Mouse (Mus musculus) midbrain, embryonic 16.5 days (tissue): ENCODE data around the gene Zbtb48. TPM values are rescaled to one million over a fixed set of nuclear protein-coding genes. Genes with fewer than 3 reads are reported as not detected.
A peak's percentile ranks its signal among the peaks of the same experiment; 100 is the strongest.

Experiments used
- ATAC-seq: fragments of 200-750 bp; cut with Nextera tagmentation; 2 replicates; pipeline ENCODE4 v1.8.0; 2017; ENCODE audit warnings: moderate TSS enrichment
- H3K27ac ChIP-seq: fragments of 300-500 bp; sonication (generic); 2 replicates; pipeline ENCODE4 v1.5.1; 2014; ENCODE audit warnings: mild to moderate bottlenecking, low read length, mixed read lengths
- H3K27me3 ChIP-seq: fragments of 300-500 bp; sonication (generic); 2 replicates; pipeline ENCODE4 v1.6.1; 2014; ENCODE audit warnings: low read depth, low read length, mixed read lengths; ENCODE audit not compliant: control insufficient read depth, insufficient read depth
- H3K36me3 ChIP-seq: fragments of 300-500 bp; sonication (generic); 2 replicates; pipeline ENCODE4 v1.6.1; 2014; ENCODE audit warnings: mild to moderate bottlenecking, low read length, moderate library complexity, mixed read lengths; ENCODE audit not compliant: control insufficient read depth, insufficient read depth
- H3K4me1 ChIP-seq: fragments of 300-500 bp; sonication (generic); 2 replicates; pipeline ENCODE4 v1.6.1; 2014; ENCODE audit warnings: mild to moderate bottlenecking, low read length, mixed read lengths; ENCODE audit not compliant: control insufficient read depth, insufficient read depth
- H3K4me2 ChIP-seq: fragments of 300-500 bp; sonication (generic); 2 replicates; pipeline ENCODE4 v1.6.1; 2014; ENCODE audit warnings: mild to moderate bottlenecking, low read length, mixed read lengths
- H3K4me3 ChIP-seq: fragments of 300-500 bp; sonication (generic); 2 replicates; pipeline ENCODE4 v1.5.1; 2014; ENCODE audit warnings: low read depth, mild to moderate bottlenecking, low read length, moderate library complexity, mixed read lengths
- H3K9ac ChIP-seq: fragments of 300-500 bp; sonication (generic); 2 replicates; pipeline ENCODE4 v1.6.1; 2014; ENCODE audit warnings: low read depth, low read length, mixed read lengths
- H3K9me3 ChIP-seq: fragments of 300-500 bp; sonication (generic); replicated peaks from 2 replicates; pipeline ENCODE4 v1.6.1; 2014; ENCODE audit warnings: mild to moderate bottlenecking, low read length, mixed read lengths; ENCODE audit not compliant: control insufficient read depth, poor library complexity, severe bottlenecking
- whole genome bisulfite sequencing: fragments of 180-500 bp; shearing (Covaris S2); extraction: QIAGEN DNeasy Blood & Tissue Kit; methylation state at CpG from one replicate; pipeline ENCODE4 v1.1.7; 2014; 5-methylcytosine and 5-hydroxymethylcytosine counted together
- polyA plus RNA-seq: library from polyadenylated mRNA; unstranded; fragments of >200 nt; fragmentation: Nextera tagmentation; extraction: Ambion mirVana; gene quantifications from 2 replicates; pipeline ENCODE4 v1.2.1, GENCODE M21; 2015

The Zbtb48 gene
- polyA plus RNA-seq, result 19.3 and 21.5 TPM in 2 replicates

- Histone ChIP-seq H3K4me2 (peak within 1 kb of the TSS; percentile 99), H3K27me3 (no peaks in the 10 kb centered on the region), H3K9ac (peak within 1 kb of the TSS; percentile 84), H3K4me1 (peaks cover 49% of the 10 kb centered on the region), H3K36me3 (peaks cover 8% of the 10 kb centered on the region; the same call in 1 of the 2 replicates), H3K27ac (peak within 1 kb of the TSS; percentile 79), H3K9me3 (no peaks in the 10 kb centered on the region), H3K4me3 (peak within 1 kb of the TSS; percentile 80)
- ATAC-seq, result peak; percentile 98
- WGBS, result 0% methylated on average over 34 of the region's 35 CpGs
Measured at GRCm38 (mm10) chr4:152027524-152027923, at the start of gene Zbtb48. Zbtb48 (minus strand) TSS chr4:152027671.

- Histone ChIP-seq H3K4me2 (no peak overlapping the region), H3K4me1 (0 out of 2 replicates have a peak, but pooled peaks cover under 1% of the 10 kb centered on the region), H3K27ac (no peak overlapping the region), H3K4me3 (no peak overlapping the region), H3K27me3 (no peaks in the 10 kb centered on the region), H3K9ac (no peak overlapping the region), H3K36me3 (no peaks in the 10 kb centered on the region), H3K9me3 (no peaks in the 10 kb centered on the region)
- no peak for ATAC-seq
- WGBS, result 91% methylated on average over 9 of the region's 9 CpGs
Measured at GRCm38 (mm10) chr4:152077191-152077590, 49.7 kb upstream of the Zbtb48 start.

- H3K27me3 ChIP-seq, result no peaks in the 10 kb centered on the region
- H3K4me3 ChIP-seq, result no peak overlapping the region
- 84% methylated on average over 9 of the region's 9 CpGs for WGBS
- H3K4me1 ChIP-seq, result 0 out of 2 replicates have a peak, but pooled peaks cover 3% of the 10 kb centered on the region
- no peaks in the 10 kb centered on the region for H3K9me3 ChIP-seq
- ATAC-seq, result no peak
- H3K4me2 ChIP-seq, result no peak overlapping the region
- H3K36me3 ChIP-seq, result no peaks in the 10 kb centered on the region
- no peak overlapping the region for H3K9ac ChIP-seq
- no peak overlapping the region for H3K27ac ChIP-seq
Measured at GRCm38 (mm10) chr4:152074548-152074947, 47.1 kb upstream of the Zbtb48 start.

DNA sequence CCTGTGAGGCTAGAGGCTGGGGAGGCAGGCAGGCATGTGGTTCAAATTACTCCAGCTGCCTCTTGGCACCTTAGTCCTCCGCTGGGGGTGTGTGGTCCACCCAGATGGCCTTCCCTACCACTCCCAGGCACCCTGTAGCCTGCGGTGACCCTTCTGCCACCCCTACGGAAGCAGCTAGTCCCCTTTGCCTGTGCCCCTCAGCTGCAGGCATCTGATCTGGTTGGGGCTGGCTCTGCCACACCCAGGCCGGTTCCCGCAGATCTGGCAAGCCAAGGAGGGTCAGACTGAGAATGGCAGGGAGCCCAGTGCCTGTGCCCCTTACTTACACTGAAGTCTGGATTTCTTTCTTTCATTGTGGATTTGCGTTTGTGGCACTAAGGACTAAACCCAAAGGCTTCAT lies 46.2 kb upstream of the Zbtb48 start:
- Histone ChIP-seq H3K4me2 (no peak overlapping the region), H3K4me1 (0 out of 2 replicates have a peak, but pooled peaks cover 3% of the 10 kb centered on the region), H3K27ac (no peak overlapping the region), H3K27me3 (no peaks in the 10 kb centered on the region), H3K36me3 (no peaks in the 10 kb centered on the region), H3K9ac (no peak overlapping the region), H3K9me3 (no peaks in the 10 kb centered on the region), H3K4me3 (no peak overlapping the region)
- ATAC-seq, result no peak
- 86% methylated on average over 6 of the region's 6 CpGs for WGBS

- H3K4me1 ChIP-seq, result 0 out of 2 replicates have a peak, but pooled peaks cover 3% of the 10 kb centered on the region
- no peaks in the 10 kb centered on the region for H3K9me3 ChIP-seq
- no peak overlapping the region for H3K9ac ChIP-seq
- H3K27me3 ChIP-seq, result no peaks in the 10 kb centered on the region
- no peak overlapping the region for H3K4me2 ChIP-seq
- 53% methylated on average over 10 of the region's 10 CpGs for WGBS
- no peak overlapping the region for H3K4me3 ChIP-seq
- ATAC-seq, result no peak
- no peaks in the 10 kb centered on the region for H3K36me3 ChIP-seq
- H3K27ac ChIP-seq, result no peak overlapping the region
Measured at GRCm38 (mm10) chr4:152072655-152073054, 45.2 kb upstream of the Zbtb48 start.

- no peak for ATAC-seq
- WGBS, result 58% methylated on average over 10 of the region's 10 CpGs
- H3K9me3 ChIP-seq, result no peaks in the 10 kb centered on the region
- H3K9ac ChIP-seq, result no peak within 1 kb of the TSS
- no peak within 1 kb of the TSS for H3K4me2 ChIP-seq
- no peaks in the 10 kb centered on the region for H3K36me3 ChIP-seq
- H3K27me3 ChIP-seq, result no peaks in the 10 kb centered on the region
- no peak within 1 kb of the TSS for H3K4me3 ChIP-seq
- H3K4me1 ChIP-seq, result 0 out of 2 replicates have a peak, but pooled peaks cover 3% of the 10 kb centered on the region
- H3K27ac ChIP-seq, result no peak within 1 kb of the TSS
Measured at GRCm38 (mm10) chr4:152072121-152072601, 44.7 kb upstream of the Zbtb48 start, which contains the start of gene Plekhg5. Plekhg5 (plus strand) TSS chr4:152072498.

DNA sequence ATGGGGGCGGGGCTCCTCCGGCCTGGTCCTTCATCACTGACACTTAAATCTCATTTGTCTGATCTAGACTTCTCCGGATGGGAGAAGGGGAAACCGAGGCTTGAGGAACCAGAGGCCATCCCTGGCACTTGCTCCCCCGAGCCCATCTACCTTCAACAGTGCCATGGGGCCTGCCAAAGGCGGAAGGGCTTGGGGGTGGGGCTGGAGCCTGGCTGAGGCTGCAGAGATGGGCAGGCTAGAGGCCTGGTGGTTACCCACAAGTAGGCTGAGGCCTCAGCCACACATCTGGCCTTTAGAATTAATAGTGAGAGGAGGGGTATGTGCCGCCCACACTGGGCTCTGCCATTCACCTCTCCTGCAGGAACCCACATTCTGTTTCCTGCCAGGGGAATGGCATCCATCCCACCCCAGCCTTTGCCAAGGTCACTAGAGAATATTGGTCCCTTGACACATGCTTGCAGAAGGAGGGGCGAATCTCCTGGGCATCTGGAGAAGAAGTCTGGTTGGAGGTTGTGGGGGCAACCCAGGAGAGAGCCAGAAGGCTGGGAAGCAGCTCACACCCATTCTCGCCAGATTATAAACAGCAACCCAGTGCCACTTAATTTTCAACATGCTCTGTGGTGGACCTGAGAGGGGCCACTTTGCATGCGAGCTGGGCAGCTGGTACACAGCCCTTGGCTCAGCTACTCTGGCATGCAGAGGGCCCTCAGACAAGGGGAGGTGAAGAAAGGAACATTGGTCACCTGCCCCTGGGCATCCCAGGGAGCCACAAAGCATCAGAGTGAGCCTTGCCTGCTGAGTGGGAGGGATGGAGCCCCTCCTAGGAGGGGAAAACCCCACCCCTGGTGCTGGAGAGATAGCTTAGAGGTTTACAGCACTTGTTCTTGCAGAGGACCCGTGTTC lies 43.3 kb upstream of the Zbtb48 start:
- Histone ChIP-seq H3K4me2 (no peak overlapping the region), H3K4me1 (0 out of 2 replicates have a peak, but pooled peaks cover 3% of the 10 kb centered on the region), H3K36me3 (no peaks in the 10 kb centered on the region), H3K27ac (no peak overlapping the region), H3K9me3 (no peaks in the 10 kb centered on the region), H3K27me3 (no peaks in the 10 kb centered on the region), H3K4me3 (no peak overlapping the region), H3K9ac (no peak overlapping the region)
- WGBS, result 80% methylated on average over 11 of the region's 11 CpGs
- no peak for ATAC-seq

GRCm38 (mm10) chr4:152069245-152069644 lies 41.8 kb upstream of the Zbtb48 start:
- no peaks in the 10 kb centered on the region for H3K9me3 ChIP-seq
- no peaks in the 10 kb centered on the region for H3K27me3 ChIP-seq
- no peak overlapping the region for H3K4me2 ChIP-seq
- H3K27ac ChIP-seq, result no peak overlapping the region
- ATAC-seq, result no peak
- no peaks in the 10 kb centered on the region for H3K36me3 ChIP-seq
- H3K9ac ChIP-seq, result no peak overlapping the region
- H3K4me3 ChIP-seq, result no peak overlapping the region
- 82% methylated on average over 3 of the region's 3 CpGs for WGBS
- H3K4me1 ChIP-seq, result 0 out of 2 replicates have a peak, but pooled peaks cover 3% of the 10 kb centered on the region
